Mouse (Mus musculus): ENCODE data around the gene Defb7. TPM values are rescaled to one million over a fixed set of nuclear protein-coding genes. Genes with fewer than 3 reads are reported as not detected.

Gene Defb7
- total RNA-seq (2021): not detected in 2 replicates
- long read RNA-seq: 0 reads

- DNase-seq: no peak
These were observed at the start of gene Defb7 for GRCm38 (mm10) chr8:19494797-19495196. Gene Defb7 (plus strand): TSS chr8:19495097.

DNA sequence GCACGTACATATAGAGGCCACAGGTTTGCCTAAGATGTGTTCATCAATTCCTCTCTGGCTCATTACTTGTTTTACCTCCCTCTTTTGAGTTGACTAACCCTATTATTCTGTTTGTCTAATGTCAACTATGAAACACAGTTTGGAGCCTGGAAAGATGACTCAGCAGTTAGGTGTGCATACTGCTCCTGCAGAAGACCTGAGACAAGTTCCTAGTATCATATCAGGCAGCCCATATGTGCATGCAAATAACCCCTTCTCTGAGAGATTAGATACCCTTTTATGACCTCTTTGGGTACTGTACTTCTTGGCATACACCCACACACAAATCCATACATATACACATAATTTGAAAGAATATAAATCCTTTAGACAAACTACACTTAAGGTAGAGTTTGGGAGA lies 48.5 kb upstream of the Defb7 start:
- DNase-seq: no peak

DNA sequence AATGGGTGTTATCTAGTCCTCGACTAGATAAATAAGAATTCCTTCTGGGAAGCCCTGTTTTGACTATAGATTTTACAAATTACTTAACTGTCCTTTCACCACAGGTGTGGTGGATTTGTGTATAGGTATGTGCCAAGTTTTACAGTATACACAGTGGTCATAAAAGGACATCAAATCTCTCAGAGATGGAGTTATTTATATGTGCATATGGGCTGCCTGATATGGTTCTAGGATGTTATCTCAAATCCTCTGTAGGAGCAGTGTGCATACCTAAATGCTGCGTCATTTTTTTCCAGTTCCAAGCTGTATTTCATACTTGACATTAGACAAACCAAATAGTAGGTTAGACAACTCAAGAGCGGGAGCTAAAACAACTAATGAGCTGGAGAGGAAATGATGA lies 33.5 kb upstream of the Defb7 start:
- no peak for DNase-seq

- no peak for DNase-seq
These were observed 25.9 kb upstream of the Defb7 start for GRCm38 (mm10) chr8:19469026-19469425.

- no peak for DNase-seq
These were observed 5.6 kb downstream of the Defb7 start for GRCm38 (mm10) chr8:19500524-19500923.

GRCm38 (mm10) chr8:19535195-19535829 lies 40.4 kb downstream of the Defb7 start:
- peak; percentile 1 for DNase-seq

GRCm38 (mm10) chr8:19540376-19540775 lies 45.5 kb downstream of the Defb7 start:
- DNase-seq: no peak

Small RNA genes lying within 50 kb of the gene (microRNA-seq; reads per million reads assigned to microRNA genes)
- gene Gm27288: 0 reads per million in 2 experiments
- 0 reads per million in 2 experiments for gene Gm27852

Other genes with a start within 250 kb of the Defb7 start
- gene Defb5, start 247.5 kb upstream of the Defb7 start, total RNA-seq (2021): not detected in 2 replicates
- not detected in 2 replicates for gene Defb3, start 201.7 kb upstream of the Defb7 start, total RNA-seq (2021)
- not detected in 2 replicates for gene Defb8, start 47.5 kb upstream of the Defb7 start, total RNA-seq (2021)
- gene 4930467E23Rik, start 234.5 kb downstream of the Defb7 start, total RNA-seq (2021): 0.67 TPM in 1 of 2 replicates, not detected in the other

Data from adrenal gland, postnatal 25 days (tissue).